Mouse (Mus musculus) heart, adult 8-10 months (tissue): ENCODE measurements around the gene Ccni. TPM values are rescaled to one million over a fixed set of nuclear protein-coding genes. Genes with fewer than 3 reads are reported as not detected.

ENCODE experiments used
- DNase-seq: peaks from one replicate; pipeline ENCODE4 v3.0.0; 2022; ENCODE audit warnings: low spot score
- total RNA-seq, 4 experiments: library from RNA; stranded (reverse); gene quantifications; 2 replicates each; pipeline ENCODE4 v1.2.4; 2022

Gene Ccni
- total RNA-seq, result 100 to 1,000 TPM; 119 to 175 (median 143) TPM

GRCm38 (mm10) chr5:93206109-93207005 lies at the start of gene Ccni, which contains the start of gene 2010109A12Rik:
TSS of gene Ccni (minus strand) at chr5:93206495.
TSS of gene 2010109A12Rik (plus strand) at chr5:93206518.
- DNase-seq, result peak; percentile 94

DNA sequence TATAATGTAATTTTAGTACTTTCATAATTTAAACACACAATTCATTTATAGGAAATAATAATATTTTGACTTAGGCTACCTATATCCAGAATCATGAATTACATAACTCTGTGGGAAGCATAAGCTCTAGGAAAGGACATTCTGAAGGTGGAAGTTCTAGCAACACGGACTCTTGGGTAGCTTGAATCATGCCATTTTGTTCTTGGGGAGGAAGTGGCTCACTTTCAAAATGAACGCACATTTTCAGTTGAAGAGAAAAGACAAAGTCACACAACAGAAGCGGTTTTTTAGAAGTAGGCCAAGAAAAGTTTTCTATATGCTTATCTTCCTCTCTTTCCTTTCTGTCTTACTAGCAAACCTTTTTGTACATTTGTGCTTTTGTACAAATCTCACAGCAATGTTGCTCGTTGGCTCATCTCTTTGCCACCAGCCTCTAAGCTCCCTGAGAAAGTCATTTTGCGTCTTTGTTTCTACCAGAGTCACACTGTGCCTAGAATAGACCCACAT lies 49.5 kb upstream of the Ccni start:
- DNase-seq, result no peak

DNA sequence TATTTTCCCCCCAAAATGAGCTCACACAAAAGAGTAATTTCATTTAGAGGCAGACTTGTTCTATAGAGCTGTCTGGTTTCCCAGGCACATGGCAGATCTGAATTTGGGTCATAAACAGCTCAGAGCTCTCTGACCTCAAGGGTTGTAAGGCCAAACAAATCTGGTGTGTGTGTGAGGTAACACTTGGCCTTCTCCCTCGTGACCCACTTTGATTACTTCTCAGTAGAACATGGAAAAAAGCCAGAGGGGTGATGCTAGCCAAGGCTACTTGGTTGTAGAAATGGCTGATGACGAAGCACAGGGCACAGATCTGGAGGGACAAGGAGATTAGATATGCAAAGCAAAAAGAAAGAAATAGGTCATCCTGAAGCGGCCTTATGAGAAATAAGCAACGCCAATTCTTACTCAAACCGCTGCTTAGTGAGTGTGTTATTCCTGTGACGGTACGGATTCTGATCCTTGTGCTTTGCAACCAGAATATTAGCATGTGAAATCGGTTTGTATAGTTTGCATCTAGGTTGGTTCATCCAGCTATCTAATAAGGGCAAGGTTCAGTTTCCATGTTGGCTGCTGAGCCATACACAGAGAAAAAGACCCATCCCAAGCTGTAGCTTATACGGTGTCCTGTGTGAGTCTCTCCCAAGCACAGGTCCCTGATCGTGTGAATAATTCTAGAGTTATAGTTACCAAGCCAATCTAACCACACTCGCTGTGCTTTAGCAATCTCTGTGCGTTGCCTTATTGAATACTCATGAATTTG lies 44.9 kb upstream of the Ccni start:
- peak; percentile 87 for DNase-seq

- no peak for DNase-seq
Observed at GRCm38 (mm10) chr5:93249940-93250578, 43.8 kb upstream of the Ccni start.

- DNase-seq, result no peak
Observed at GRCm38 (mm10) chr5:93245280-93245679, 39.0 kb upstream of the Ccni start.

DNA sequence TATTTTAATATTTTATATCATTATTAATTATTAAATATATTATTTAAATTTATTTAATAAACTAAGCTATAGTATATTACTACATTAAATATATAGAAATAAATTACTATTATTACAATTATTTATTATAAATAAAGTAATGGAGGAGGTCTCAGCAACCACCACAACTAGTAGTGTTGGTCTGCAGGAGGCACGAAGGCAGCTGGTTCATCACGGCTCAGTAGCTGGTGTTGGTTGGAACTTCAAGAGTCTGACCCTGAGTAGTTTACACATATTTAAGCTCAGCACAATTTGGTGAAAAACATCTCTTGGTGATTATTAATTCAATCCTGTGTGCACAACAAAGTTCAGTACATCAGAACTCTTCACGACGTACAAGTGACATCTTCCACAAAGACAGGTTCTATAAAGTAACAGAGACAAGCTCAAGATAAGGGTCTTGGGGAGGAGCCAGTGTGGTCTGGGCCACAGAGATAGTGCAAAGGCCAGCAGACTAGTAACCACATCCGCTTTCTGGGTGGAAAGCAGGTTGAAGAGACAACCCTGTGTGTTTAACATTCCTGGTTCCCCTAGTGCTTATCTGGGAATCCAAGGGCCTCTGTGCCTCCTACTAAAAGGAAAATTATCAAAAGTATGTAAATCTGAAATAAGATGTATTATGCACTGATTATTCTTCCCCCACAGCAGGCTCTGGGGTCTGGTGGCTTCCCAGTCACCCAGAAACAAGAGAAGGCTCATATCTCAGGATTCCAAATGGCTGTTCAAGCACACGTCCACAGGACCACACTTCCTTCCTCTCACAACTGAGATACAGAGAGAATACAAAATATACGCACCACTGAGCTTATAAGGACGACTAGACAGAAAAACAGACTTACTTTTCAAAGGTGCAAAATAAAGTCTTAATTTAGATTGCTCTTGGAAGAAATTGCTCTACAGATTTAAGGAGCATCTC lies 33.6 kb upstream of the Ccni start:
- no peak for DNase-seq

DNA sequence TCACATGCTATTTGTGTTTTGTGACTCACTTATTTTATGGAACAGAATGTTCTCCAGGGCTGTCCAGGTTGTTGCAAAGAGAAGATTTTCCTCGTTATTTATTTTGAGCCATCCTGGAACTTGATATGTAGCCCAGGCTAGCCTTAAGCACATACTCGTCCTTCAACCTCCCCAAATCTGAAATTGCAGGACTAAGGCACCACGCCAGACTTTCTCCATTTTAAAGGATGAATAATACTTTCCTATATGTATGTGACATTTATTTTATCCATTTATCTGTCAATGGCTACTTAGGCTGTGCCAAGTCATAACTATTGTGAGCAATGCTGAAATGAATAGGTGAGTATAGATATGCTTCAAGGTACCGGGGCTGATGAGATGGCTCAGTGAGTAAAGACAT lies 30.2 kb upstream of the Ccni start:
- no peak for DNase-seq

- no peak for DNase-seq
Observed at GRCm38 (mm10) chr5:93235888-93236287, 29.6 kb upstream of the Ccni start.

GRCm38 (mm10) chr5:93234605-93235004 lies 28.3 kb upstream of the Ccni start:
- no peak for DNase-seq

GRCm38 (mm10) chr5:93234130-93234529 lies 27.8 kb upstream of the Ccni start:
- DNase-seq, result no peak

DNA sequence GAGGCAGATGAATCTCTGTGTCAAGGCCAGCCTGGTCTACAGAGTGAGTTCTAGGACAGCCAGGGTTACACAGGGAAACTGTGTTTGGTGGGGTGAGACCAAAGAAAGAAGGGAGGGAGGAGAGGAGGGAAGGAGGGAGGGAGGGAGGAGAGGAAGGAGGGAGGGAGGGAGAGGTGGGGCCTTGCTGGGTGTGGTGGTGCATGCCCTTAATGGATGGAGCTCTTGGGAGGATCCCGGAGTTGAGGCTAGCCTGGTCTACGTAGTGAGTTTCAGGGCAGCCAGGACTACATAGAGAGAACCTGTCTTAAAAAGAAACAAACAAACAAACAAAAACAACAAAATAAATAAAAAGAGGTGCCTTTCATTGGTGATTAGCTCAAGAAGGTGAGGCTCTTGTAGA lies 26.5 kb upstream of the Ccni start:
- DNase-seq, result no peak

GRCm38 (mm10) chr5:93231721-93232120 lies 25.4 kb upstream of the Ccni start:
- no peak for DNase-seq

DNA sequence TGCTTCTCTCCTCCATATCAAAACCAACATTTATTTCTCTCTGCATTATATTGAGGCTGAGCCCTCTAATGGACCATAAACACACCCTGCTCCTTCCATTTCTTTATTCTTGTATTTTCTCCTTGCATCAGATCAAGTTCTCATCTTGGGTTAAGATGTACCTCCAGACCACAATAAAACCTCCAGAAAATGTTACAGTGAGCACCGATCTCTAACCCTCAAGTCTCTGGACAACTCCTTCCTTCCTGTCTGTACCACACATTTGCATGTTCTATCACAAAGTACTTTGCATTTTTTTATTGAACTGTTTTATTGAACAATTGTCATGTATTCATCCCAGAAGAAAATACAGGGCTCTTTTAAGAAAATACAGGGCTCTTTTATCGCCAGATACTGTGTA lies 23.2 kb upstream of the Ccni start:
- DNase-seq, result no peak

DNA sequence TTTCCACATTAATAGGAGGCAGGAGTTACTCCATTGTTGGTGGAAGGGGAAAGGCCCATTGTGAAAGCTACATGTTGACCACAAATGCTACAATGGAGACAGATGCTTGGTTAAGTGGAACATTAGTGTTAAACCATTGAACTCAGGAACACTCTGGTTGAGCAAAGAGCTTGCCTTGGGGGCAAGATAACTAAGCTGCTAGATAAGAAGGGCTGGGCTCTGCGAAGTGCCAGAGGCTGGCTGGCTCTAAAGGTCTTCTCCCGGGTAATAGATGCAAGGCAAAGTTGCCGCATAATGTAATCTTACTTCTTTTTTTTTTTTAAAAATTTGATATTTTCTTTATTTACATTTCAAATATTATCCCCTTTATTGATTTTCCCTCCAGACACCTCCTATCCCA lies 20.9 kb upstream of the Ccni start:
- no peak for DNase-seq

DNA sequence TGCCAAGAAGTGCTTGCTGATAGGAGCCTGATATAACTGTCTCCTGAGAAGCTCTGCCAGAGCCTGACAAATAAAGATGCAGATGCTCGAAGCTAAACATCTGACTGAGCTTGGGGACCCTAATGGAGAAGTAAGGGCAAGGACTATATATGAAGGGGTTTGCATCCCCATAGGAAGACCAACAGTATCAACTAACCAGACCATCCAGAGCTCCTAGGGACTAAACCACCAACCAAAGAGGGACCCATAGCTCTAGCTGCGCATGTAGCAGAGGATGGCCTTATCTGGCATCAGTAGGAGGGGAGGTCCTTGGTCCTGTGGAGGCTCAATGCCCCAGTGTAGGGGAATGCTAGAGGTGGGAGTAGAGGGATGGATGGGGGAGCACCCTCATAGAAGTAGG lies 18.3 kb upstream of the Ccni start:
- DNase-seq, result no peak

DNA sequence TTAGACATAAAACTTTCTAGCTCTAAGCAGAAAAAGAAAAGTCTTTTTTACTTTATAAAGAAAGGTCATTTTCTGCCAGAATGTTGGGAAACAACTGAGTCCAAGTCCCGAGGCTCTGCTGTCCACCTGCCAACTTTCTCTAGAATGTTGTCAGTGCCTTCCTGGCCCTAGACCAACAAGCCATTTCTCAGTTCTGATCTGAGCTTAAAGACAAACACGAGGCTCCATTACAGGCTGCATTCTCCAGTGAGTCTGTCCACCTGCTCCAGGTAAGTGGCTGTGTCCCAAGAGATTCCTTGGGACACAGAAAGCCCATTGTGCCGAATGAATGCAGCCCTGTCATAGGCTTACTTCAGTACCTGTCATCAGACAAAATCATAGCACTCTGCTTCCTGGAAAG lies 15.4 kb upstream of the Ccni start:
- peak; percentile 26 for DNase-seq

DNA sequence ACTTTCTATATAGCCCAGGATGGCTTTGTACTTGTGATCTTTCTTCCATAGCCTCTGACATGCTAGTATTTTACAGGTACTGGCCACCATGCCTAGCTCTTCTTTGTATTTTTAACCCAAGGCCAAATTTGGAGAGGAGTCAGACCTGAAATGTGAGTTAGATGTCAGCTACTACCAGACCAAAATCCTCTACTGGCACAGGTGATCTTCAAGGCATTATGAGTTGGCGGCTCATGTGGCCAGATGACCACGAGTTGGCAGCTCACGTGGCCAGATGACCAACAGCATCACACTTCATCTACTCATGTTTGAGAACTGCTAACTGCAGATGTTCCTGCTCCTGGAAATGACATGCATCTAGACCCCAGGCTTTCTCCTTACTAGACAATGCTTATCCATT lies 12.1 kb upstream of the Ccni start:
- DNase-seq, result no peak

DNA sequence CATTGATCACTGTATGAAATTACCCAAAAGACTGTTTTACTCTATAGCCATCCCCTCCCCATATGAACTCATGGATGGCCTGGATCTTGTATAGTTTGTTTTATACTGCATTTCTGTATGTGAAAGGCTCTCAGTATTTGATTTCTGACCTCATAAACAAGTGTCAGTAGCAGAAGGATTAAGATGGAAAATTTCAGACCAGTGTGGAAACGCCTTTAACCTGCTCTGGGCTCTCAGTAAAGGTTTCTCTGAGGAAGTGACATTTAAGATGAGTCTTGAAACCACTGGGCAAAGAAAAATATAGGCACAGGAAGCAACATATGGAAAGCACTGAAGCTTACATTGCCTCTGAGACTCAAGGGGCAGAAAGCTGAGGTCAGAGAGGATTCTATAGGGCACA lies 1.3 kb upstream of the Ccni start:
- DNase-seq, result no peak

GRCm38 (mm10) chr5:93207006-93207348 lies 682 bp upstream of the Ccni start:
- DNase-seq, result no peak

DNA sequence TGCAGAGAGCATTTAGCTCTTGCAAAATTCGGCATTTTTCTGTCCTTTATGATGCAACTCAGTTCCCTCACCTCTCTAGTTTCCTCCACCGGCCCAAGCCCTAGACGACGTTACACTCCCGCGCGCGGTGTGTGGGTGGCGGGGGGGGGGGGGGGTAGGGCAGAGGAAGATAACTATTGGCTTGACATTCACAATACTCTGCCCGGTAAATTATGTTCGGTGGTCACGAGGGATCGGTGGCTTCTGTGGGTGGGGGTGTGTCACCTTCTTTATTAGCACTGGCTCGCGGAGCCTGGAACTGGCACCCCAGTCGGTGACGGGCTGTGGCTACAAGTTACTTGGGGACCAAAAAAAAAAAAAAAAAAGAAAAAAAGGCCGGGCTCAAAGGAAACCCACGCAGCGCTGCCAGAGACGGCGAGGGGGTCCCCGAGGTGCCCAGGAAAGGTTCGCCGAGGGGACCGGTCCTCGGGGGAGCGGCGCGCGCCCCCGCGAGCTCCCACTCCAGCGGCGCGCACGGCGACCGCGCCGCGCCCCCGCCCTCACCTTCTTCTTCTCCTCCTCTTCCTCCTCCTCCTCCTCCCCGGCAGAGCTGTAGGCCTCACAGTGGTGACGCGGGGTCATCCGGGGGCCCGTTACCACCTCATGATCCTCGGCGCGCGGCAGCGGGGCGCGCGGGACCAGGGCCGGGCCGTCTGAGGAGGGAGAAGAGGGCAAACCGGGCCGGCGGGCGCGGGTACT lies 755 bp downstream of the Ccni start:
- DNase-seq, result peak; percentile 46
